Mouse (Mus musculus): ENCODE measurements around the gene Ddx18.

Ddx18 gene

DNA sequence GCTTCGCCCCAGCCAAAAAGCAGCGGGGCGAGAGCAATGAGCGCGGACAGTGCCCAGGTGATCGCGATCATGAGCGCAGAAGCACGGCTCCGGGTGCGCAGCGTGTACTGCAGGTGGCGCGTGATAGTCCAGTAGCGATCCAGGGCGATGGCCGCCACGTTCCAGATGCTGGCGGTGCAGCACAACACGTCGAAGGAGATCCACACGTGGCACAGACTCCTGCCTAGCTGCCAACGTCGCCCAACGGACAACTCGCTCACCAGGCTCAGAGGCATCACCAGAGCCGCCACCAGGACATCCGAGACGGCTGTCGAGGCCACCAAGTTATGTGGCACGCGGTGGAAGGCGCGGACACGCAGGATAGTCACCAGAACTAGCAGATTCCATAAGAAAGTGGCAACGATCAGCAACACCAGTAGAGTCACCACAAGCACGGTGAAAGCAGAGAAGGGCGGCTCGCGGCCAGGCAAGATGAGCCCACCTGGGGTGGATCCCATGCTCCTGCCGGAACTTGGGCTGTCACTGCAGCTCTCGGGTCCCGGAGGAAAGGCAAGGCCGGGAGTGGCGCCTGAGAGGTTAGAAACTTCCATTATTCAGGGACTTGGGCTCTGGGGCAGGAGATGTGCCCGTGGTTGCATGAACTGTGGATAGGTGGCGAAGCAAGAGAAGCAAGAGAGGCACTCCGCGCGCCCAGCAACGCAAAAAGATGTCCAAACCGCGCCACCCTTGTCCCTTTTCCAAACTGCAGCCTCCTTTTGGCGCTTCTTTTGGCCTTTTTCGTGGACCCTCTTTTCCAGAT lies 40.0 kb downstream of the Ddx18 start:
- DNase-seq (ENCODE audit: low read depth, low spot score), result peak; percentile 34

GRCm38 (mm10) chr1:121527061-121527460 lies 40.7 kb downstream of the Ddx18 start:
- no peak for DNase-seq (ENCODE audit: low read depth, low spot score)

DNA sequence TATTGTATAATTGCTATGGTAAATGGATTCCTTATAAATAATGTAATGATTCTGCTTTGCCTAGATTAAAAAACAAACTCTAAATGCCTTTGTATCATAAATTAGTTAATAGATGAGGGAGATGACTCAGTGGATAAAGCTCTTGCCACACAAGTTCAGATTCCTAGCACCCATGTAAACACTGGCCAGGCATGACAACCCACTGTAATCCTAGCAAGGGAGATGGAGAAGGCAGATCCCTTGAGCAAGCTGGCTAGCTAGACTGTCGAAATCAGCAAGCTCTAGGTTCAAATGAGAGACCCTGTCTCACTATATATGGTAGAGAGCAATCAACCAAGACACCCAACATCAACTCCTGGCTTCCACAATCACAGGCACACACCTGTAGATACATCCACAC lies 49.2 kb downstream of the Ddx18 start:
- DNase-seq (ENCODE audit: low read depth, low spot score), result no peak

- no peak for DNase-seq (ENCODE audit: low read depth, low spot score)
Measured at GRCm38 (mm10) chr1:121511966-121512365, 55.8 kb downstream of the Ddx18 start.

- no peak for DNase-seq (ENCODE audit: low read depth, low spot score)
Measured at GRCm38 (mm10) chr1:121511186-121511585, 56.6 kb downstream of the Ddx18 start.

DNA sequence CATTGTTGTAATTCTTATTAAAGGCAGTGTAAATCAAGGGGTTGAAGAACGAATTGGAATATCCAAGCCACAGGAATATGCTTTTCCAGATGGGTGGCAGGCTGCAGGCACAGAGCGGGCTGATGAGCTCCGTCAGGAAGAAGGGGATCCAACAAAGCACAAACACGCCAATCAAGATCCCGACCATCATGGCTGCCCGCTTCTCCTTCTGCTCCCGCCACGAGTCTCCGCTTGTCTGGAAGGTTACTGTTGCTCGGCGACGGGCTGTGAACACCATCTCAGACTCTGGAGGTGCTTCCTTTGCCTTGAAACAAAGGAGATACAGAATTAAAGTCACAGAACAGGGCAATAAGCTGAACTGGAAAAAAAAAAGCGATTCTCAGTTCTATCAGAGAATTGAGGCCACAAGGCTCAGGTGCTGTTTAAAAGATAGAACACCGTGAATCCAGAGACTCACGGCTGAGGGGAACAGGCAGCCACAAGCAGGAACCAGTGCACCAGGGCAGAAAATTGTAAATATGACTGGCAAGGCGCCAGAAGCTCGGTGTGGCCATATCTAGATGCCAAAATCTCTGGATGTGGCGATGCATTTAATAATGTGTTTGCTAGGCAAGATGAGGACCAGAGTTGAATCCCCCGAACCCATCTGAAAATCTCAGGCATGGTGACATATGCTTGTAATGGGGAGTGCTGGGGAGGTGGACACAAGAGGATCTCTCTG lies 57.2 kb downstream of the Ddx18 start:
- no peak for DNase-seq (ENCODE audit: low read depth, low spot score)

- DNase-seq (ENCODE audit: low read depth, low spot score), result no peak
Measured at GRCm38 (mm10) chr1:121508729-121509128, 59.1 kb downstream of the Ddx18 start.

Measured in ES-CJ7 (cell line).